Mouse (Mus musculus) midbrain, embryonic 14.5 days (tissue): ENCODE results near the gene Cdkal1. TPM values are rescaled to one million over a fixed set of nuclear protein-coding genes. Genes with fewer than 3 reads are reported as not detected.
A peak's percentile ranks its signal among the peaks of the same experiment; 100 is the strongest.

Experiments used
- ATAC-seq: fragments of 200-750 bp; cut with Nextera tagmentation; 2 replicates; pipeline ENCODE4 v1.8.0; 2017; ENCODE audit warnings: moderate number of reproducible peaks, moderate library complexity; ENCODE audit not compliant: low FRiP score, low TSS enrichment
- DNase-seq: peaks from one replicate; pipeline ENCODE4 v3.0.0-alpha.2; 2015
- H3K27ac ChIP-seq: fragments of 300-500 bp; sonication (generic); replicated peaks from 2 replicates; pipeline ENCODE4 v1.5.1; 2014; ENCODE audit warnings: mild to moderate bottlenecking, low read depth, low read length, moderate library complexity
- H3K27me3 ChIP-seq: fragments of 300-500 bp; sonication (generic); 2 replicates; pipeline ENCODE4 v1.6.1; 2014; ENCODE audit warnings: low read length, control low read depth, mixed read lengths; ENCODE audit not compliant: control insufficient read depth, insufficient read depth
- H3K36me3 ChIP-seq: fragments of 300-500 bp; sonication (generic); 2 replicates; pipeline ENCODE4 v1.6.1; 2014; ENCODE audit warnings: low read length, control low read depth; ENCODE audit not compliant: control insufficient read depth, insufficient read depth
- H3K4me1 ChIP-seq: fragments of 300-500 bp; sonication (generic); 2 replicates; pipeline ENCODE4 v1.6.1; 2014; ENCODE audit warnings: mild to moderate bottlenecking, antibody characterized with exemption, low read length, control low read depth; ENCODE audit not compliant: control insufficient read depth, insufficient read depth
- H3K4me2 ChIP-seq: fragments of 300-500 bp; sonication (generic); 2 replicates; pipeline ENCODE4 v1.6.1; 2014; ENCODE audit warnings: mild to moderate bottlenecking, low read length, moderate library complexity
- H3K4me3 ChIP-seq: fragments of 300-500 bp; sonication (generic); replicated peaks from 2 replicates; pipeline ENCODE4 v1.5.1; 2014; ENCODE audit warnings: low read depth, low read length
- H3K9ac ChIP-seq: fragments of 300-500 bp; sonication (generic); replicated peaks from 2 replicates; pipeline ENCODE4 v1.6.1; 2014; ENCODE audit warnings: mild to moderate bottlenecking, low read length, moderate library complexity
- H3K9me3 ChIP-seq: fragments of 300-500 bp; sonication (generic); 2 replicates; pipeline ENCODE4 v1.6.1; 2016; ENCODE audit warnings: low read length, control low read depth, mixed read lengths; ENCODE audit not compliant: control insufficient read depth
- WGBS: fragments of 180-500 bp; shearing (Covaris S2); extraction: QIAGEN DNeasy Blood & Tissue Kit; methylation state at CpG from one replicate; pipeline ENCODE4 v1.1.7; 2014; 5-methylcytosine and 5-hydroxymethylcytosine counted together
- polyA plus RNA-seq: library from polyadenylated mRNA; unstranded; fragments of >200 nt; fragmentation: Nextera tagmentation; extraction: Ambion mirVana; gene quantifications from 2 replicates; pipeline ENCODE4 v1.2.1, GENCODE M21; 2014

The Cdkal1 gene
- polyA plus RNA-seq, 1 experiment from 2014 or later = 23.5 TPM

DNA sequence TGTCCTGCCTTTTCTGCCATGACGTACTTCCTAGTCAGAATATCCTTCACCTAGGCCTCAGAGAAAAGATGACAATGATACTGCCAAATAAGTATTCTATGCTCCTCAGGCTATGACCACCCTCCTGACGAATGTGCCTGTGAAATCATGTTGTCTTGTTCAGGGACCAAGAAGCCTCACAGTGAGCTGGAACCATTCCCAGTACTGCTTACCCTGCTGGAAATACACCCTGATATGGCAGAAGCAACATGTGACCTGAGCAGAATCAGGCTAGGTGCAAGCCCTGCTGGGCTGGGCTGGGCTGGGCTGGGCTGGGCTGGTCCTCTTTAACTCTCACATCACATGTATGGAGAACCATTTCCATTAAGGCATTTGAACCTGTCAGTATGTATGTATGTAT is 477.9 kb downstream of the Cdkal1 start:
- H3K27me3 ChIP-seq = no peaks in the 10 kb centered on the region
- peaks cover 19% of the 10 kb centered on the region; the same call in 1 of the 2 replicates for H3K4me1 ChIP-seq
- H3K4me2 ChIP-seq = no peak overlapping the region
- DNase-seq (no peak), ATAC-seq (no peak)
- WGBS = 74% methylated on average over 2 of the region's 2 CpGs
- no peak overlapping the region for H3K4me3 ChIP-seq
- H3K9me3 ChIP-seq = no peaks in the 10 kb centered on the region
- no peak overlapping the region for H3K27ac ChIP-seq
- H3K9ac ChIP-seq = no peak overlapping the region
- no peaks in the 10 kb centered on the region for H3K36me3 ChIP-seq

DNA sequence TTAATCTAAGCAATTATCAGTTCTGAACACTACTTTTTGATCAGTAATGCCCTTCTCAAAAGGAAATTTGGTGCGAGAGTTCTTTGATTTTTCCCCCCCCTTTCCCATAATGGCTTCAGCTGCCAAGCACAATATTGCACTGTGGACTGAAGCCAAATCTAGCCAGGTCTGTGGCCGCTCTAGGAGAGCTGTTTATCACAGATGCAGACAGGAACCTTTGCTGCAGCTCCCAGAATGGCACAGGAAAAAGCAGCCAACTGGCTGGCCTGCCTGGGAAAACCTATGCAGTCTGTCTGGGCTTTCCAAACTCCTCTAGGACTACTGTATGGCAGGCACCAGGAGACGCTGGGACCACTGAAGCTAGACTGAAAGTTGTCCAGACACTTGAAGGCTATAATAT is 483.6 kb downstream of the Cdkal1 start:
- Histone ChIP-seq H3K36me3 (no peaks in the 10 kb centered on the region), H3K4me2 (no peak overlapping the region), H3K9me3 (no peaks in the 10 kb centered on the region), H3K4me1 (peaks cover 45% of the 10 kb centered on the region), H3K9ac (no peak overlapping the region; the same call in 1 of the 2 replicates), H3K27ac (peak overlapping the region; percentile 82), H3K4me3 (no peak overlapping the region), H3K27me3 (no peaks in the 10 kb centered on the region)
- peak; percentile 69 for DNase-seq
- 0 out of 2 replicates have a peak, but pooled peaks have one; percentile 31 for ATAC-seq
- WGBS = 18% methylated on average over 3 of the region's 3 CpGs

DNA sequence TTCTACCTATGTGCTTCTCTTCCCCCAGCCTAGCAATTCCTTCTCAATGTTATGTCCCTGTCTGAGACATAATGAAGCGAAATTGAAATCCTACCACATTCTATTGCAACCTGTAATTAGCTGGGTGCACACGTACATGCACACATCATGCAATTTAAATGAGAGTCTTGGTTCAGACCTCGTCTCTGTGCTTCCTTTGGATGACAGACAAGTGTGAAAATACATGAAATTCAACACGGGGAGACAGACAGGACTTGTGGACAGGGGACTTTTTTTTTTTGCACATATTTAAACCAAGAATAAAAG is 484.1 kb downstream of the Cdkal1 start:
- Histone ChIP-seq H3K4me3 (no peak overlapping the region), H3K9ac (no peak overlapping the region), H3K4me1 (peaks cover 45% of the 10 kb centered on the region), H3K27ac (peak overlapping the region; percentile 82), H3K9me3 (no peaks in the 10 kb centered on the region), H3K27me3 (no peaks in the 10 kb centered on the region), H3K36me3 (no peaks in the 10 kb centered on the region), H3K4me2 (no peak overlapping the region)
- ATAC-seq (peak; percentile 32; the same call in 1 of the 2 replicates), DNase-seq (no peak)
- WGBS = 6% methylated on average over 4 of the region's 4 CpGs

DNA sequence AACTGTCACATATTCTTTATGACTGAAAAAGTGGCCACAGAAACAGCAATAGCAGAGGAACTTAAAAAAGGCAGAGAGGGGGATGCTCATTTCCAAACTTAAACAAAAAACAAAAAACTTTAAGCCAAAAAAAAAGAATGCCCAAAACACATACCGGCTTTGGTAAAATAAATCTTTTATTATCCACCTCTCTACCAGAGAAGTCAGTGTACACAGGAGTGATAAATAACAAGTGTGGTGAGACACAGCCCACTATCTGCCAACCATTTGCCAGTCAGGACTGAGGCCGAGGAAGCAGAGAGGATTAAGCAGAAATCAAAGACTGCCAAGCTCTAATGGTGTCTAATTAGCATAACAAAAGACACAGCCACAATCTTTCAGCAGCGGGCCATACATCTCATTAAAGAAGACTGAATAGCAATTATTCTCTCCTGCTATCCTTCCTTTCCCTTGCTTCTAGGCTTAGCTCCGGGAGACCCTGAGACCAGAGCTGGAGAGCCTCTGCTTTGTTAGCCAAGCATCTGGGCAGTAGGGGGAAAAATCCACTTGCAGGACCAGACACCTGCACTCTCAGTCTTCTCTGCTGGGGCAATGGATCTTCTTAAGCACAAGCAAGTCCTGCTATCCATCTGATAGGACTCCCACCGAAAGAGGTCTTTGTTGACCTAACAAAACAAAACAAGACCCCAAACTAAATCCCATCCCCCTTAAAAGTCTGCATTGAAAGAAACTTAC is 484.6 kb downstream of the Cdkal1 start:
- DNase-seq = peak; percentile 84
- Histone ChIP-seq H3K9ac (no peak overlapping the region), H3K27me3 (no peaks in the 10 kb centered on the region), H3K27ac (peak overlapping the region; percentile 82), H3K4me2 (no peak overlapping the region), H3K36me3 (no peaks in the 10 kb centered on the region), H3K9me3 (no peaks in the 10 kb centered on the region), H3K4me1 (peaks cover 44% of the 10 kb centered on the region), H3K4me3 (no peak overlapping the region)
- peak; percentile 91 for ATAC-seq
- WGBS = 0% methylated on average over 5 of the region's 5 CpGs

DNA sequence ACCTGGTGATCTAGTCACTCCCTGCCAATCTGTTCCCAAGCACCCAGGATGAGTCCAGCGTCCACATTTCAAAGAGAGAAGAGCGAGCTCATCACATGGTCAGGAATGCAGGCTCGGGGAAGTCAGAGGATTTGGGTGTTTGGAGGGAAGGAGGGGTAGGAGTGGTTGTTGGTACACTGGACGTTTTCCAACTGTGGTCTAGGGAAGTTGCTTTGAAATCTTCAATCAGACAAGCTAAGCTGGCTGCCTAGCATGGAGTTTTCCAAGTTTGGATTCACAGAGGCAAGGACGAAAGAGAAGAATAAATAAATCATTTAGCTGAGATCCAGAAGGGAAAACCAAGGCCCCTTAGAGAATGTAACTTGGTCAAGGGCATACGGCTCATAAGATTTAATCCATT is 486.7 kb downstream of the Cdkal1 start:
- Histone ChIP-seq H3K36me3 (no peaks in the 10 kb centered on the region), H3K4me3 (no peak overlapping the region), H3K4me2 (no peak overlapping the region), H3K9ac (no peak overlapping the region), H3K4me1 (peaks cover 44% of the 10 kb centered on the region), H3K27ac (no peak overlapping the region; the same call in 1 of the 2 replicates), H3K9me3 (no peaks in the 10 kb centered on the region), H3K27me3 (no peaks in the 10 kb centered on the region)
- ATAC-seq (no peak), DNase-seq (no peak)
- 50% methylated on average over 6 of the region's 6 CpGs for WGBS

DNA sequence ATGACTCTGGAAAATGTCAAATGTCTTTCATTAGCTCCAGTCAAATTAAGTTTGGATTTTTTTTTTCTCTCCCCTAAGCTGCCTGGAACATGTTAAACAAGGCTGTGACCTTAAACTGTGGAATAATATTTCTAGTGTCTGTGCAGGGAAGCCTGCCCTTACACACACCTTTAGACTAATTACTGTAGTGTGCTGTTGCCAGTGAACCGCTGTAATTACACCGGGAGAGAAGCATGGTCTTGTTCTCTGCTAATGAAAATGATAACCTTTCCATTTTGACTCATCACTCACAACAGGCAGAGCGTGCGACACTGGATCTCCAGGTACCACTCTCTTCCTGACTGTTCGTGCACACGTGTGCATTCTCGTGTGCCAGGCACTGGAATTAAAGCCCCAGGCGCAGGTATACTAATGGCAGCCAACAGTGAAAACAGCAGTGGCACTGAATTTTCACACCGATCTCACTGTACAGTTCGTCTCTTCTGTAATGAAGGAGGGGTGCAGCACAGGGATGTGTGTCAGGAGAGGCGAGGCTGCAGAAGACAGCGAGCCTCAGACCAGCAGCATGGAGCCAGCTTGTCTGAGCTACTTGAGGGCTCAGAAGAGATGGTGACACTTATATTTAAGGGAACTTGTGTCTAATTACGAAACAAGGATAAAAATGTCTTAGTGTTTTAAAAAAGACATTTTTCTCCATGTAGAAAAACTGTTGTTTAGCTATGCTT is 490.4 kb downstream of the Cdkal1 start:
- peaks cover 18% of the 10 kb centered on the region for H3K4me1 ChIP-seq
- no peaks in the 10 kb centered on the region for H3K27me3 ChIP-seq
- WGBS = 68% methylated on average over 13 of the region's 13 CpGs
- H3K4me3 ChIP-seq = no peak overlapping the region
- peak overlapping the region; percentile 60 for H3K27ac ChIP-seq
- ATAC-seq = no peak; the same call in 1 of the 2 replicates
- H3K36me3 ChIP-seq = no peaks in the 10 kb centered on the region
- H3K4me2 ChIP-seq = no peak overlapping the region
- H3K9me3 ChIP-seq = no peaks in the 10 kb centered on the region
- H3K9ac ChIP-seq = no peak overlapping the region
- no peak for DNase-seq

DNA sequence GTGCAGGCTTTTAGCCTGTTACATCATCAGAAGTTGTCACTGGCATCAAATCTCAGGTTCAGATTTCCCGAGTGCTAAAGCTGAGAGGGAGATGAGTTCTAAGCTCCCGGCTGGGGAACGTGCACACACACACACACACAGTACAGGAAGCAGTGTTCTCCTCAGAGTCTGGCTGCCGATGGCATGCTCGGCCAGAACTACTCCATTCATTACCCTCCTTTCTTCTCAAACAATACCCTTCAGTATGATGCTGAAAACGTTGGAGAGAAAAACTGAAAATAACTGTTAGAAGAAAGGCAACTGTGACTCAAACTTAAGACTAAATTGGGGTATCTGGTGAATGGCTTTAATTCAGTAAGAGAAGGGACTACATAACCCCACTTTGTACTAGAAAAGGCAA is 491.5 kb downstream of the Cdkal1 start:
- ATAC-seq (no peak), DNase-seq (no peak)

DNA sequence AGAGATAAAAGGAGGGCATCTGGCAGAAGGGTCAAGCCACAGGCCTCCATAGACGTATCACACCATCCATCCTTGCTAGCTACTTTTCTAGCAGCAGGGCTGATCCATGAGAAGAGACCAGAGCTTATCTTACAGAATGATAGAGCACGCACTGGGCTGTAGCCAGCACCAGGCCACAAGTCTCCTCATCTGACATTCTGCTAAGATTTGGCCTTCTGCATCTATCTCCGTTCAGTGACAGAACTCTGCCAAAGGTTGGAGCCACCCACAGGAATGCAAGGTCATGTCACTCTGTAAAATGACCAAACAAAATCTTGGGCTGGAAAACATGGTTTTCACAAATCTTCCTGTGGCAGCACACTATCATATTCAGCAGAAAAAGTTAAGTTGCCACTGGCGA is 493.6 kb downstream of the Cdkal1 start:
- H3K4me2 ChIP-seq = no peak overlapping the region
- H3K9me3 ChIP-seq = 0 out of 2 replicates have a peak, but pooled peaks cover 3% of the 10 kb centered on the region
- H3K27me3 ChIP-seq = no peaks in the 10 kb centered on the region
- H3K36me3 ChIP-seq = no peaks in the 10 kb centered on the region
- H3K4me3 ChIP-seq = no peak overlapping the region
- DNase-seq (no peak), ATAC-seq (no peak)
- WGBS = 90% methylated on average over 4 of the region's 4 CpGs
- H3K27ac ChIP-seq = no peak overlapping the region
- H3K4me1 ChIP-seq = peaks cover 9% of the 10 kb centered on the region; the same call in 1 of the 2 replicates
- no peak overlapping the region for H3K9ac ChIP-seq

More for the DNA sequence above, 491.5 kb downstream of the Cdkal1 start:
- Histone ChIP-seq H3K4me3 (no peak overlapping the region), H3K9me3 (0 out of 2 replicates have a peak, but pooled peaks cover 3% of the 10 kb centered on the region), H3K4me2 (no peak overlapping the region), H3K27me3 (no peaks in the 10 kb centered on the region), H3K4me1 (peaks cover 15% of the 10 kb centered on the region), H3K9ac (no peak overlapping the region), H3K27ac (no peak overlapping the region), H3K36me3 (no peaks in the 10 kb centered on the region)
- 13% methylated on average over 6 of the region's 6 CpGs for WGBS
